Mouse (Mus musculus) T-helper 2 cell (primary cell): ENCODE results near the gene Ankrd6.

Experiments
- in situ Hi-C: fragments of 300-600 bp; cut with MboI, MseI; formaldehyde crosslinking; loops from one replicate; pipeline ENCODE4 v1.15.1; 2025; ENCODE audit warnings: high pct_unique_total_duplicates

The Ankrd6 gene

DNA sequence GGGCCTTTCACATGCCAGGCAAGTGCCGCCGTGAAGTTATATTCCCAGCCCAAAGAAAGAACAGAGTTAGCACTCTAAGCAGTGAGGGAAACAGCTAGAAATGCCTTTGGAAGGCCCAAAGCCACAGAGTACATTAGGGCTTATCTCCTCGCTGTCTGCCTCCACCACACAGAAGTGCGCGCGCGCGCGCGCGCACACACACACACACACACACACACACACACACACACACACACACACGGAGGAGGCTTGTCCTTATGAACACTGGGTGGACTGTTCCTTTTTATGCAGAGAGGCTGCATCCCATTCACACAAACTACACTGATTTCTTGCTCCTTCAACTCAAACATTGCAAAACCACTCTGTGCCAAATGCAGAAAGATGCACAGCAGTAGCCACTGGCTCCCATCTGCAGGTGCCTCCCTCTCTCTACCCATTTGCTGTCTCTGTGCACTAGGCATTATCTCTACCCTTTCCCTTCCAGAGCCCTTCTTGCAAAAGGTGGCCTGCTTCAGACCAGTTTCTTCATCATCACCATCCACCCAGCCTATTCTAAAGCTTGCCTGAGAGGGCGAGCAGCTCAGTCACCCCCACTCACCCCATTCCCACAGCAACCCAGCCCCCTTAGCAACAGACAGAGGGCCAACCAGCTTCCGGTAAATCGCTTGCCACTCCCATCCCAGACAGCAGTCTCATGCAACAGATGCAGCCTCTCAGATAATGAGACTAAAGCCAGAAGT is 88.5 kb downstream of the Ankrd6 start:
- in situ Hi-C loops, result no loop called here

DNA sequence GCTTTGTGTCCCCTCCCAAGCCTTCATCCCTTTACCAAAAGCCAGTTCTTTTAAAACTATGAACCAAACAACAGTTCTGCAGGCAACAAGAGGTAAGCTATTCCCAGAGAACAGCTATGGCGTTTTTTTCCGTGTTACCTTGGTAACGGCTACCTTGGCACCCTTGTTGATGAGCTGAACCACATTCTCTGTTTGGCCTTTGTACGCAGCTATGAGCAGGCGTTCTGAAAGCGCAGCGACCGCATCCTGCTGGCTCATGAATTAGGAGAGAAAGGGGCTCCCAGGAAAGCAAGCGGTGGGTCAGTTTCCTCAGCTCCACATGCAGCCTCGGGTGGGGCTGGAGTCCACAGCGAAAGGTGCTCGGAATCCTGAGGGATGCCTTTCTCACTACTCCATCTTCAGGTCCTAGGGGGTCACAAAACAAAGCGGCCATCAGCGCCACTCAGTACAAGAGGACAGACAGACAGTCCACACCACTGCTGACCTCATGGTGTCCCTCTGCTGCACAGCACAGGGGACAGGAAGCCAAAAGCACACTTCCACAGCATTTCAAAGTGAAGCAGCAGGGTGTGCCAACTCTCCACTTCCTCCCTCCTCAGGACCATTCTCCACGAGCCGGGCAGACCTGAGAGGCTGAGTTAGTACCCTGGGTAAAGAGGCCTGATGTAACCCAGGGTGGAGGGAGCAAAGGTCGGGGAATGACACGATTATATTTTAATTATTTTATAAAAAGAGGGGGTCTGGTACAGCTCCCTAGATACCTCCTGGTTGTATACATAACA is 90.3 kb downstream of the Ankrd6 start:
- in situ Hi-C loops, result no loop called here

DNA sequence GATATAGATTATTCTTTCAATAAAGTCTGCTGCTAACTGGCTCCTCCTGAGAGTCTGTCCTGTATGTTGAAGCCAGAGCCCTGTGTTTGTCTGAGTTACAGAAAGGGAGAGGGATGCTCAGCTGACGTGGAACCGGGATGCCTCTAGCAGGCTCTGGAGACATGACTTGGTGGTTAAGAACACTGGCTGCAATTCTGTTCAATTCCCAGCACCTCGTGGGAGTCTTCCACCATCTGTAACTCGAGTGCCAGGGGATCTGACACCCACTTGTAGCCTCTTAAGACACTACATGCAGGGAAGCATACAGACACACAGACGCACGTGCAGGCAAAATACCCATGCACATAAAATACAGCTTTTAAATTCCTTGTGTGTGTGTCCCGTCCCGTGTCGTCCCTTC is 95.1 kb downstream of the Ankrd6 start:
- in situ Hi-C loops, result no loop called here

DNA sequence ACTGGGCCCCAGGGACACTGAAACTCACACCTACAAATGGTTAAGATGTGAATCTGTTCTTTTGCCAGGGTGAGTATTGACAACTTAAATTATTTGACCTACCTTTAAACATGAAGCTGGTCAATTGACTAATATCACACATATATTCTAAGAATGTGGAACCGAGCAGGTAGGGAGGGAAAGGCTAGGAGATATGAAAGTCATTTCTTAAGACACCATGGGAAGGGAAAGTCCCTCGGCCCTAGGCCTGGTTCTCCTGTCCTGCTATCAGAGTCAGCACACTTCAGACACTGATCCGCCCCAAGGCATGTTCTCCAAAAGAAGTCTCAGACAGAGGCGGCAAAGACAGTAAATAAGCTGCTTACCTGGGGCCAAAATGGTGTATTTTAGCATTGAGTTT is 95.7 kb downstream of the Ankrd6 start:
- in situ Hi-C loops, result no loop called here

DNA sequence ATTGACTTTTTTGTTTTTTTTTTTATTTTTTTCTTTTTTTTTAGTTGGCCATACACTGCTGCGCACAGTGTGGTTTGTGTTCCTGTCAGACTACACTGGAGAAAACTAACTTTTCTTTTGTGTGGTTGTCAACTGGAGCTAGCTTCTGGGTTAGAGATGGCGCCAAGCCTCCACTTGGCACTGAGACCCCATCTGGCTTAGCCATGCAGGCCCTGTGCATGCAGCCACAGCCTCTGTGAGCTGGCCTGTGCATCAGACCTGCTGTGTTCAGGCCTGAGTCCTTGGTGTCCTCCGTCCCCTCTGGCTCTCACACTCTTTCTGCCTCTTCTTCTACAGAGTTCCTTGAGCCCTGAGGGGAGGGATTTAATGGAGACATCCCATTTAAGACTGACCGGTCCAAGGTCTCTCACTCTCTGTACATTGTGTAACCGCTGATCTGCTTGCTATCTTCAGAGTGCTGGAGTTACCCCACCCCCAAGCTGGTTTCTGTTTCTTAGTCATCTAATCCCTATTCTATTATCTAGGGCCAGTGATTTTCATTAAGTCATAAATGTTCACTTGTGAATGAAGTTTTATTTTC is 96.9 kb downstream of the Ankrd6 start:
- in situ Hi-C loops, result no loop called here

DNA sequence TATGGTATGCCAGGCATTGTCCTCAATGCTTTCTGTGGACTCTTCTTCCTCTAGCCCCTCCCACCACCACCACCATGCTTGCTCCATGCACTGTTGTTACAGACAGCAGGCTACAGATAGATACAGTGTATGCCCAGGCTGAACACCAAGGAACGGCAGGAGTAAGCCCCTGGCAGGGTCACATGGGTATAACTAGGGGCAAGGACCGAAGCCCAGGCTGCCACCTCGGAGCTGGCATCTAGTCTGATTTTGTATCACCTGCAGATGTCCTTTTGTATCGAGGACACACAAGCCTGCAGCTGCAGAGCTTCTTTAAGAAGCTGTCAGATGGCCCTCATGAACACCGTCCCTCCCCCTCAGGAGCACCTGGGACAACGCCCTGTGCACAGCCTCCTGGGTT is 97.8 kb downstream of the Ankrd6 start:
- in situ Hi-C loops, result no loop called here

DNA sequence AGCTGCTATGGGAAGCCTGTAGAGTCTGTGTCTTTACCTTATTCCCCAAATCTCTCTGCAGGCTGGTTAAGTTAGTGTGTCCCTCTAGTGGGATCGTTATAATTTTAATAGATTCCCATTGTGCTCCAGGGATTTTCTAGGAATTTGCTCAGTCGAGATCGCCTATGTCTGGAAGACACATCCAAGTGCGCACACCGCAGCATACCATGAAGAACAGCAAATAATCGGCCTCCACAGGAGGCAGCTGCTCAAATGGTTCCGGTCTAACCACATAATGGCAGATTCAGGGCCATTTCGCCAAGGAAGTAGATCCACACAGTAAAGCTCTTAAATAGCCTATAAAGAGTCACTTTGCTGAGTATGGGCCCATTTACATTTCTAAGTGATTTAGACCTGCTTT is 98.3 kb downstream of the Ankrd6 start:
- in situ Hi-C loops, result no loop called here

DNA sequence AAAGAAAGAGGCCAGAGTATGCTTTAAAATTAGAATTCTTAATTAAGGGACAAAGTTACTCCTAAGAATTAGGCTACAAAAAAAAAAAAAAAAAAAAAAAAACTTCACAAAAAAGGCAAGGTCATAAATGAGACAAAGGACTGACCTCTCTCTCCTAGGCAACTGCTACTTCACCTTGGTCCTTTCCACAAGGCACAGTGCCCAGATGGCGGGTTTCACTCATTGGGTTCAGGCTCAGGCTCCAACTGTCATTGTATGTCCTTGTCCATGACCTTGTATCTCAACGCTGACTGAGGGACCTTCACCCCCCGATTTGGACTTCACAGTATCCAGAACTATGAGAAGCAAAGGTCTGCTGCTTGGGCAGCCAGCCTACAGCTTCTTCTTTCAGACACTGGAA is 112.2 kb downstream of the Ankrd6 start:
- in situ Hi-C loops, result no loop called here

DNA sequence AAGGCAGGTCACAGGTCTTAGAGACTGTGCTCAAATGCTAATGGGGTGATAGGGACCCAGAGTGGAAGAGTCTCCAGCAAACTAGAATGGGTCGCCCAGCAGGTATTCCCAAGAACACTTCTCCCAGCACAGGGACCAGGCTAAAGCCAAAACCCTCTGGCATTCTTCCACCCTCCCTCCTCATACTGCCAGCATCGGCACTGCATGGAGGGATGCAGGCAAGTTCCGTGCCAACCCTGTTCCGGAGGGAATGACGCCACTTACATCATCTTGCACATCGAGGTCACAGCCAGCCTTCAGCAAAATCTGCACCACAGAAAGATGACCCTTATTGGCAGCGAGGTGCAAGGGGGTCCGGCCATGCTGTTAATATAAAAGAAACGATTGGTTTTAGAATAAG is 114.6 kb downstream of the Ankrd6 start:
- in situ Hi-C loops, result no loop called here

DNA sequence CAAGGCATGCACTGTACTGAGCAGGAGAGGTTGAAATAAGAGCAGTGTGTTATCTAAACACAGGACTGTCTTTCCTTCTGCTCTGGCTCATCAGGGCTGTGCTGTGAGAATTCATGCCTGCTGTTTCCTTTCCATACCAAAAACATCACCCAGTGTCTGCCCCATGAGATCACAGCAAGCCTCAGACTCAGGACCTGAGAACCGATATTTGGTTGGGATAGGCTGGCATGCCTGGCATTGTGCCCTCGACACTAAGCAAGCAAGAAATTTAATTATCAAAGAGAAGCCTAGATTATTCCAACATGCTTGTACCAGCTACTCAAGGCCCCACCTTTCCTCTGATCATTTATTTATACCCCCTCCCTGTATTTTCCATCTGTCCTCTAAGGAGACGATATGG is 116.1 kb downstream of the Ankrd6 start:
- in situ Hi-C loops, result no loop called here

DNA sequence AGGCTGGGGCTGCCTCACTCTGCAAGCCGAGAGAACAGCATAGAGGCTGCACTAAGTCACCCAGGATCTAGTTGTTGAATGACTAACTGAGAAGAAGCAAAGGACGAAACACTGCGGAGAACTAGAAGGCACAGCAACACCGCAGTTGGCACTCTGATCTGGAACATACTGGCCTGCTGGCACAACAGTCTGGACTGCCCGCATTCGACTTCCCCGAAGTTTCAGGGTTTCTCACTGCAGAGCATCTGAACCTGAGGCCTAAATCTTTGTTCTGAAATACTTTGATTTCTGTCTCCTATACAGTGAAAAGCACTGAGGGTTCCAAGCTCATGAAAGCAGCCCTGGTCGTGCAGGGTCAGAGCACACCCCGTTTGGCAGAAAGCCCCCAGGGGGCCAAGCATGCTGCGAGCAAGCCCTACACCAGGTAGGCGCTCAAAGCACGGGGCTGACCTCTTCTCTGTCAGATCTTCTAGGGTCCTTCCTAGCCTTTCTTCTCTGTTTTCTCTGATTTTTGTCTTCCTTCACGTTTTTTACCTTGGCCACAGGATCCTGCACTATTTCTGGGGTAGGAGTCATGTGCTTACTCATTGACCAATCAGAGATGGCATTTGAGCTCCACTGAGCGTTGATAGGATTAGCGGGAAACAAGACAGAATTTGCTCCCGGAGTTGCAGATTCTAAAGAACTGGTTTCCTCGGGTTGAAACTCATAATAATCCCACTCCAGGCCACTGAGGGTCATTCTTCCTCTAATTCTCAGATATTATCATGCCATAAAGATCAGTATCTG is 117.0 kb downstream of the Ankrd6 start:
- in situ Hi-C loops, result no loop called here

DNA sequence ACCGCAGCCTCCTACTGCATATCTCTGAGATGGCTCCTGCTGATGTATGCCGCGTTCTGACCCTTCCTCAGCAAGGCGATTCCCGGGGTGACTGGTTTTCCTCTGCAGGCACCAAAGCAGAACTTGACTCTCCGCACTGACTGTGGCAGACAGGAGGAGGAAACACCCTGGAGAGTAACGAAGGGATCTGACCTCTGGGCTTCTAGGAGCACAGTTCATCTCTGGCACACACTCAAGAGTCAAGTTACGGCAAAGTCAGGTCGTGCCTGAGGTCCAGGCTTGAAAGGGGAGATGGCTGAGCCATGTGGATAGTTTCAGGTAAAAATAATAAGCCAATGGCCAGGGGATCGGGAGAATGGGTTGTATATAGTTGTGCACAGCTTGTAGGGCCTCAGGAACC is 121.3 kb downstream of the Ankrd6 start:
- in situ Hi-C loops, result no loop called here

DNA sequence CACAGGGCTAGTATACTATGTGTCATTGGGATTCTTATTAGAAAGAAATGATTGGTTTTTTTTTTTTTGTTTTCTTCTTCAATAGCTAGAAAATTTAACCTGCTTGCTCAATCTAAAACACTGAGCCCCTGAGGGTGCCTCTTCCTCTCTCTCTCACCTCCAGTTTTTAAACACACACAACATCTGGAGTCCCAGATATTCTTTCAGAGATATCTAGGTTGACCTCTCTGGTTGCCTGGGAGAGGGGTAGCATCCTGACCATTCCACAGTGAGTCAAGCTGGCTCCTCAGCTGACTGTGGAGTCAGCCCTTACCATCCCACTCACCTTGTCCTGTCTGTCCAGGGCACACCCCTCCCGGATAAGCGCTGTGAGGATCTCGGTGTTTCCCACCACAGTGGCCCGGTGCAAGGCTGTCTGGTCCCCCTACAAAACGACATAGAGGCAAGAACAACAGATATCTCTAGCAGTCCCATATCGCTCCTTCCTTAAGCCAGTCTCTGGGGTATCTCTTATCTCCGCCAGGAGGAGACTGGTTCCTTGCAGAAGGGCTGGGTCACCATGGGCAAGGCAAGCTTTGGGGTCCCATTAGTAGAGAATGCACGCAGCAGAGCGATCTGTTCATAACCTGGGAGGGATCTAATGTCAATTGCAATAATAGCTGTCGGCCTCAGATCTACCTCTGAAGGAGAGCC is 122.1 kb downstream of the Ankrd6 start:
- in situ Hi-C loops, result no loop called here

DNA sequence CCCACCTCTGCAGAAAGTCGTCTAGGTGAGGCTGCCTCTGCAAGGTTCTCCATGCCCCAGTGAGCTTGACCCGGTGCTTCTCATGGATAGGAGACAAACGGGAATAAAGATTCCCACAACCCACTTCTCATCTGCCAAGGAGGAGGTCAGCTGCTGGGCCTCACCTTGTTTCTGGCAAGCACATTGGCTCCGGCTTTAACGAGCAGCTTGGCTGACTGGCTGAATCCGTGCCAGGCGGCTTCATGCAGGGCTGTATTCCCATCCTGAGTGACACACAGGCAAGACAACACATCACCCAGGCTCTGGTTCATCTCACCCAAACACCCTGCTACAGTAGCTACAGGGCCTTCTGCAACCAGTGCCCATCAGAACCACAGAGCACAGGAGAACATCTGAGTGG is 123.7 kb downstream of the Ankrd6 start:
- in situ Hi-C loops, result no loop called here

DNA sequence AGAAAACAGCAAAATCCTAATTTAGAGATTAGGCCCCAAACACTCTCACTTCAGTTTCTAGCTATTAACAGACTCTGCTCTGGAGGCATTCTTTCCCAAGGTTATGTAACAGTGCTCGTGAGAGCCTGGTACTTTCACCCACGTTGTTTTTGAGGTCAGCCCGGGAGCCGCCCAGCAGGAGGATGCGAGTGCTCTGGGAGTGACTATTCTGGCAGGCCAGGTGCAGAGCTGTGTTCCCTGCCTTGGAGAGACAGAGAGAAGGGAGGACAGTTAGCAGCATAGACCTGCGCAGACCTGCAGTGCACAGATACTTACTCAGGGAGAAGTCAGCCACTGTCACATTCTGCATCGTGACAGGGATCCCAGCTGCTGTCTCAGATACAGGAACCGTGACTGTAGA is 126.4 kb downstream of the Ankrd6 start:
- in situ Hi-C loops, result no loop called here

DNA sequence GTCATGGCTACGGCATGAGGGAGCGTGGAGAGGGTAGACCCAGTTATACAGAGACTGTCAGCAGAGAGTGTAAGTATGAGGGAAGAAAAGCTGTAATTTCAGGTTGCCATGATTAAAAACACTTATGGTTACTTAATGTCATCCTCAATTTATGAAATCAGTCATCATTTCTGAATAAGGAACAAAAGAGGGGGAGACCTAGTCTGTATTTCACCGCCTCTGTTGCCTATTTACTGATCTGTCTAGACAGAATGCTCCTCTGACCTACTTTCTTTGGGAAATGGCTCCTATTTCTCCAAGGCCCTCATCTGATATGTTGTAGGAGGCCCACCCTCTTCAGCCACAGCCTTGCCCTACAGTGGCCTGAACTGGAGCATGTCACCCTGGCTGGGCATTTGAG is 130.0 kb downstream of the Ankrd6 start:
- in situ Hi-C loops, result no loop called here

DNA sequence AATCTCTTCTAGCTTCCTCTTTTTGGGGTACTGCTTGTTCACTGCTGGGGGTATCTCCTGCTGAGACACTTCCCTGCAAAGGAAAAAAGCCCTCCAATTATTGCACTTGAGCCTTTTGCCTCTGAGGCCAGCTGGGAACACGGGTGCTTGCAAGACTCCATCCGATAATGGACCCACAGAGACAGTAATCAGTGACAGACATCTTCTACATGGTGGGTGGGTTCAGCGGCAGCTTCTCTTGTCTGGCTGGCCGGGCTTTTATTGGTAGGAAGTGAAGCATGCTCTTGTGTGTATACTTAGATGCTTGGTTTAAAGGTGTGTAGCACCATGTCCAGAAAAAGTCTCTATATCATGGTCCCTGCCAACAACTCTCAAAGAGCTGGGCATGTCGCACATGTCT is 133.2 kb downstream of the Ankrd6 start:
- in situ Hi-C loops, result no loop called here

DNA sequence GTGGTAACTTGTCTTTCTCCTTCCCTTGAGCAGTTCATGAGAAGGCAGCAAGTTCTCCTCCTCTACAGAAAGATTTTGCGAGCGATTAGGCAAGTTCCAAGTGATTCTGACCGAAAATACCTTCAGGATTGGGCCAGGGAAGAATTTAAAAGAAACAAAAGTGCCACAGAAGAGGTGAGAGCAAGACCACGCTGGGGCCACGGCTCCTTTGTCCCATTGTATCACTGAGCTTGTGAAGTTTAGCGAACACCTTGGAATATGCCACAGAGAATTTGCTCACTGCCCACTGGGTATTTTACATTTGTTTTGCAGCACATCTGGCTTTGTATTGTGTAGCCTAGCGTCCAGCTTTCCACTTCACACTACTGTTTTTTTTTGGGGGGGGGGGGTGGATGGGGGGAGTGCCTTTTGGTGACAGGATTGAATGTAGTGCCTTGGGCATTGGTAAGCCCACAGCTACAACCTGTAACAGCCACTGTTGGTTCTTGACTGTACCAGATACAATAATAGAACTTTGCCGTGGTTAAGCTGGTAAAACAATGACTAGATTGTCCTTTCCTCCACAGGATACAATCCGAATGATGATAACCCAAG is 150.0 kb downstream of the Ankrd6 start:
- in situ Hi-C loops, result no loop called here

DNA sequence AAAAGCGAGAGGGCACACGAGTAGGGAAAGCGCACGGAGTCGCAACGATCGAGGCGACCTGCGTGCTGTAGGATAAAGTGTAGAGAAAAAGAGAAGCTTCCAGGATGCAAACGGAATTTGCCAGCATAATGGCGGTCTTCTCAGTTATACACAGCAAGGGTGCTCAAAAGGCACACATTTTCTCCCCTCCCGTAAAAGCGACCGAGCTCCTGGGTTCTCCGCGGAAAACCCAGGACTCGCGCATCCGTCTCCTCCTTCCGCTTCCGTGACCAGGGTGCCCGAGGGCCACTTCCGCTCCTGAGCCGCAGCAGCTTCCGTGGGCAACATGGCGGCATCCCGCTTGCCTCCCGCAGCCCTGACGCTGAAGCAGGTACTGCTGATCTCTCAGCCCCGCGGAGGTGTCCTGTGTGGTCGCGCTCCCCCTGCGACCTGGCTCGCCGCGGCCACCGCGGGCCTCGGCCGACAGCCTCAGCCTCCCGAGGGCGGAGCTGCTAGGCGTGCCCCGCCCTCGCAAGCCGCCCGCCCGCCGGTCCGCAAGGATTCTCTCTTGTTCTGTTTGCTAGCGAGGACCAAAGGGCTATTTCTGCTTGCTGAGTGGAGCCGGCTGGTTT is 150.6 kb downstream of the Ankrd6 start, which contains the start of gene Lyrm2:
TSS of gene Lyrm2 (plus strand) at position 288 of the 611 bp plus-strand sequence.
- in situ Hi-C loops, result no loop called here

DNA sequence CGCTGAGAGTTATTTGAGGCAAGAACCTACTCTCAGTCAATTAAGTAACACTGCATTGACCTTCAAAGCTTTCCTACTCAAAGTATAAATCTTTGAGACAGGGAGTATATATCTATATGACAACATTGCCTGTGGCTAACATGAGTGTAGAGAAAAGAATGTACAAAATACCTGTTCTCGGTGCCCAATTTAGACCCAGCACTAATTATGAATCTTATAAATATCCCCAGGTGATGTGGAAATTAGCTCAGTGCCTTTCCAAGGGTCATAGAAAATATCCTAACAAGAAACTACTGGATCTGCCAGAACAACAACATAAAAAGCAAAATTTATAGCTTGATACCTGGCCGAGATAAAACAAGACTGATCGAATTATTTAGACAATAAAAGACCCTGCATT is 151.7 kb downstream of the Ankrd6 start:
- in situ Hi-C loops, result no loop called here

DNA sequence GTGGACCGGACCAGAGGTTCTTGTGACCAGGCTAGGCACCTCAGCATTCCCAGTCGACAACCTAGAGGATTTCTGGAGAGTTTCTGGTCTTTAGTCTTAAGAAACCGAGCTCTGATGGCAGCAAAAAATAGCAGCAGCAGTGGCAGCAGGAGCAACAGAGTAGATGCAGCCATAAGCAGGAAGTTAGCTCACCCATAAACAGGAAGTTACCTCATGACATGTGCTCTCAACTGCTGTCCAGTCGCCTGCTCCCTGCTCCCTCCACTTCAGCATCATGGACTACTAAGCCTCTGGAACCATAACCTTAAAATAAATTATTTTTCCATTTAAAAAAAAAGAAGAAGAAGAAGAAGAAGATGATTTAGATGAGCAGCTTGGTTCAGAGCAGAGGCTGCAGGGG is 161.6 kb downstream of the Ankrd6 start:
- in situ Hi-C loops, result no loop called here
